ENCODE assay signal across 10 mouse cellular contexts in the genomic region with DNA sequence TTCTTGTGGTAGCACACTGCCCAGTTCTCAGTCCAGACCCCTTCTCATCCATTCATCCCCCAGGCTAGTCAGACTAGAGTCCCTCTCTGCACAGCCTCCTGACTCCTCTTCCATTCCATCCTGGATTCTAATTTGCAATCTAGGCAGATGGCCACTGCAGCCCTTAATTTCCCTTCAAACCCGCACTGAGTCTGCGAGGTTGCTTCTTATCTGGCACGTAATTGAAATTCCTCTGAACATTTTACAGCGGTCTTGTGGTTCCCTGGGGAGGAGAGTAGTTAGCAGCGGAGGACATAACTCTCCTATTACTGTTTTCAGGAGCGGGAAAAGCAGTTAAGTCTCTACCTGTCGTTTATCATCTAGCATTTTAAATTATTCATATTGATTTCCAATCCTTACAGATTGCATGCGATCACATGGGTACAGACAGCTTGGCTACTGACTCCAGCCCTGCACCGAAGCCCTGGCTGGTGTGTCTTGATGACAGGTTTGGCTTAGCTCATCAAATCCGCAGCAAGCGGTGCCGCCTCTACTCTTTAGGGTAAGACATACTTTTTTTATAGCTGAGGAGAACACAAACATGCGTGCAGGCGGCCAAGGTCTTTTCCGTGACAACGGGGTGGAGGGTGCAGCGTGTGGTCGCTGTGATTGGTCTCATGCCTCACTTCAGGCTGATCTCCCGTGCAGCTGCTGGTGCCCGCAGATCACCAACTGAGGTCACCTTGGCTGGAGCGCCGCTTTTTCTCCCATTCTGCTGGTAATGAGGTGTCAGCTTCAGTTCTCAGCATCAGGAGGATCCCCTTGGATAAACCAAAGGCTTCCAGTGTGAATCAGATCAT. TPM values are rescaled to one million over a fixed set of nuclear protein-coding genes. Genes with fewer than 3 reads are reported as not detected.
A peak's percentile ranks its signal among the peaks of the same experiment; 100 is the strongest.
DNase-seq lines count a peak whose midpoint lies in the region; ATAC-seq and TF ChIP-seq lines count a peak whose summit lies in the region.
"Had no signal": no experiment of that assay in that cellular context is flagged by ENCODE, and none has a peak within 500 bp of the region (broad histone marks: within the 10 kb centered on the region; RNA-seq: fewer than 3 reads in every experiment).

No protein-coding gene starts in this region.

- H3K27ac ChIP-seq in heart, adult 2 months = no peak overlapping the region
- no peak overlapping the region for H3K27ac ChIP-seq in ES-Bruce4 (ENCODE audit: insufficient read depth, low read length)
- H3K27ac ChIP-seq in heart, embryonic 14.5 days (replicated peaks in 1 of 2; ENCODE audit: control insufficient read depth in 1 of 2, insufficient read depth in 1 of 2, low read depth in 2 of 2, low read length in 2 of 2) = peak overlapping the region; percentile 68 to 71
- no peak overlapping the region for H3K27ac ChIP-seq in limb, embryonic 13.5 days

- no peaks in the 10 kb centered on the region for H3K79me2 ChIP-seq in heart, adult 2 months (replicated peaks; ENCODE audit: control insufficient read depth, insufficient read depth, low read length)

- DNase-seq in heart, adult 2 months = no peak
- no peak for DNase-seq in heart, adult 9 months (ENCODE audit: low spot score in 2 of 2)
- no peak for DNase-seq in left cerebral cortex, postnatal 10 days (ENCODE audit: extremely low spot score in 1 of 2, low spot score in 2 of 2)
- no peak for DNase-seq in gastrocnemius, postnatal 14 days
- DNase-seq: kidney, postnatal 10 days; lung, adult 18-20 months had no signal

- TF ChIP-seq EP300 in heart, adult 2 months (IDR thresholded peaks at IDR 0.05; ENCODE audit: insufficient read depth, low read depth, low read length) = no peak
- no peak for TF ChIP-seq EP300 in ES-Bruce4 (IDR thresholded peaks at IDR 0.05; ENCODE audit: insufficient read depth, low read depth, low read length)

- no peaks in the 10 kb centered on the region for H3K36me3 ChIP-seq in heart, adult 2 months (ENCODE audit: control insufficient read depth, insufficient read depth, low read length)
- no peaks in the 10 kb centered on the region for H3K36me3 ChIP-seq in ES-Bruce4 (ENCODE audit: control insufficient read depth, insufficient read depth, low read length, poor library complexity, severe bottlenecking)
- H3K36me3 ChIP-seq in heart, embryonic 14.5 days (ENCODE audit: control insufficient read depth, insufficient read depth, low read length) = no peaks in the 10 kb centered on the region
- H3K36me3 ChIP-seq in limb, embryonic 13.5 days = no peaks in the 10 kb centered on the region

- peak overlapping the region; percentile 26; the same call in 1 of the 2 replicates for H3K4me3 ChIP-seq in heart, adult 2 months
- 0 out of 2 replicates have a peak overlapping the region, but pooled peaks have one; percentile 0 for H3K4me3 ChIP-seq in ES-Bruce4 (ENCODE audit: low read depth, low read length)
- peak overlapping the region; percentile 32 to 48 for H3K4me3 ChIP-seq in heart, embryonic 14.5 days (ENCODE audit: control insufficient read depth in 1 of 2, insufficient read depth in 1 of 2, low read depth in 1 of 2, low read length in 2 of 2)
- no peak overlapping the region for H3K4me3 ChIP-seq in limb, embryonic 13.5 days

- H3K4me2 ChIP-seq in heart, embryonic 14.5 days (ENCODE audit: low read length) = peak overlapping the region; percentile 67
- H3K4me2 ChIP-seq in limb, embryonic 13.5 days (replicated peaks) = peak overlapping the region; percentile 48

- peaks cover 2% of the 10 kb centered on the region; the same call in 1 of the 2 replicates for H3K4me1 ChIP-seq in heart, adult 2 months (ENCODE audit: control insufficient read depth, insufficient read depth, low read length)
- no peaks in the 10 kb centered on the region for H3K4me1 ChIP-seq in ES-Bruce4 (ENCODE audit: control insufficient read depth, insufficient read depth, low read length)
- peaks cover 14 to 21% of the 10 kb centered on the region in 2 experiments for H3K4me1 ChIP-seq in heart, embryonic 14.5 days (ENCODE audit: control insufficient read depth in 2 of 2, insufficient read depth in 2 of 2, low read length in 2 of 2)
- peaks cover 18% of the 10 kb centered on the region for H3K4me1 ChIP-seq in limb, embryonic 13.5 days

- no peak for TF ChIP-seq CTCF in heart, adult 2 months (IDR thresholded peaks at IDR 0.05)
- no peak for TF ChIP-seq CTCF in ES-Bruce4 (IDR thresholded peaks at IDR 0.05; ENCODE audit: low read depth, low read length)

- intact Hi-C loops in heart, adult 2 months (cut with DNase I) = no loop called here
- intact Hi-C loops in left cerebral cortex, postnatal 10 days (cut with DNase I) = no loop called here
- intact Hi-C loops in gastrocnemius, postnatal 14 days (cut with DNase I; ENCODE audit: low total_unique reads) = no loop called here

- no peaks in the 10 kb centered on the region for H3K27me3 ChIP-seq in heart, adult 2 months (ENCODE audit: control insufficient read depth, insufficient read depth, low read length)
- no peaks in the 10 kb centered on the region for H3K27me3 ChIP-seq in ES-Bruce4 (ENCODE audit: control insufficient read depth, insufficient read depth, low read length, poor library complexity, severe bottlenecking)
- no peaks in the 10 kb centered on the region for H3K27me3 ChIP-seq in heart, embryonic 14.5 days (ENCODE audit: control insufficient read depth, insufficient read depth, low read length)
- H3K27me3 ChIP-seq in limb, embryonic 13.5 days = 0 out of 2 replicates have a peak, but pooled peaks cover 2% of the 10 kb centered on the region

- no peak for TF ChIP-seq POLR2A in heart, adult 2 months (IDR thresholded peaks at IDR 0.05; ENCODE audit: insufficient read depth, low read depth, low read length)
- no peak for TF ChIP-seq POLR2A in ES-Bruce4 (IDR thresholded peaks at IDR 0.05; ENCODE audit: insufficient read depth, low read length)

- no peaks in the 10 kb centered on the region for H3K9me3 ChIP-seq in ES-Bruce4 (replicated peaks; ENCODE audit: control insufficient read depth, insufficient read depth, low read length, poor library complexity, severe bottlenecking)
- H3K9me3 ChIP-seq in heart, embryonic 14.5 days (ENCODE audit: control insufficient read depth, low read length) = no peaks in the 10 kb centered on the region
- H3K9me3 ChIP-seq in limb, embryonic 13.5 days = peaks cover 2% of the 10 kb centered on the region; the same call in 1 of the 2 replicates

- ATAC-seq in heart, embryonic 14.5 days (ENCODE audit: insufficient number of reproducible peaks, insufficient read depth, low FRiP score, low read depth) = 0 out of 2 replicates have a peak, but pooled peaks have one; percentile 17
- peak; percentile 28; the same call in 1 of the 2 replicates for ATAC-seq in limb, embryonic 13.5 days (ENCODE audit: low FRiP score, low read depth)
- no peak for ATAC-seq in megakaryocyte-erythroid progenitor cell, adult 5-6 weeks (replicated peaks; ENCODE audit: low FRiP score, low TSS enrichment, poor library complexity, severe bottlenecking)

- 40% methylated on average over 22 of the region's 22 CpGs for WGBS in heart, adult 2 months
- WGBS in heart, embryonic 14.5 days = 16% methylated on average over 22 of the region's 22 CpGs
- 35% methylated on average over 22 of the region's 22 CpGs for WGBS in limb, embryonic 13.5 days

- no peak overlapping the region for H3K9ac ChIP-seq in heart, adult 2 months (ENCODE audit: low read depth, low read length)
- no peak overlapping the region for H3K9ac ChIP-seq in ES-Bruce4 (ENCODE audit: low read depth, poor library complexity, severe bottlenecking)
- H3K9ac ChIP-seq in heart, embryonic 14.5 days (ENCODE audit: low read length) = peak overlapping the region; percentile 56
- H3K9ac ChIP-seq in limb, embryonic 13.5 days = no peak overlapping the region

RNA-seq across cellular contexts. Expression of a gene that starts 54.4 kb away (rescaled TPM):
- total RNA-seq in heart, adult 2 months (2021) = 1 to 10 TPM in 1 of 2 experiments, under 1 TPM in 1; 0.89 to 1.2 TPM
- 1.1 and 1.3 TPM in 2 replicates for polyA plus RNA-seq in heart, adult 2 months (2012; rRNA removed)
- polyA plus RNA-seq in ES-Bruce4 (2011; ENCODE audit: insufficient read depth, insufficient read length, low read depth, missing spikeins) = 0.39 and 0.44 TPM in 2 replicates
- 3.6 and 3.8 TPM in 2 replicates for polyA plus RNA-seq in heart, embryonic 14.5 days (2014; fragmentation: Nextera tagmentation; extraction: Ambion mirVana)
- 1.3 and 1.6 TPM in 2 replicates for polyA plus RNA-seq in limb, embryonic 13.5 days (2015; fragmentation: Nextera tagmentation; extraction: Ambion mirVana)
- not detected in 2 replicates for total RNA-seq in megakaryocyte-erythroid progenitor cell, adult 5-6 weeks (2014; fragmentation: Nextera tagmentation)
- not detected in 2 replicates for total RNA-seq in megakaryocyte-erythroid progenitor cell, adult 5-6 weeks (2017)
- total RNA-seq in left cerebral cortex, postnatal 10 days (2021) = 1 to 10 TPM in 1 of 2 experiments, under 1 TPM in 1; 0.99 to 1.1 TPM
- total RNA-seq in gastrocnemius, postnatal 14 days (2021) = 1 to 10 TPM in 1 of 2 experiments, under 1 TPM in 1; 0.88 to 1.1 TPM

Comparison
In these comparisons a context has a peak if more than half of its experiments do, and no peak if none do; other contexts are left out.
1. H3K27ac ChIP-seq: peak in heart, embryonic 14.5 days (2 of 2); none in heart, adult 2 months (single experiment), ES-Bruce4 (single experiment) and limb, embryonic 13.5 days (single experiment).